Mouse (Mus musculus) cerebellum, adult 9-10 months (tissue): ENCODE measurements around the gene Ugt1a6b.

Source experiments
- DNase-seq: peaks from one replicate; pipeline ENCODE4 v3.0.0; 2022

The Ugt1a6b gene

GRCm38 (mm10) chr1:88266123-88266522 lies 163.1 kb downstream of the Ugt1a6b start:
- no peak for DNase-seq

- no peak for DNase-seq
These were observed 164.4 kb downstream of the Ugt1a6b start for GRCm38 (mm10) chr1:88267489-88267888.

- no peak for DNase-seq
These were observed 165.0 kb downstream of the Ugt1a6b start for GRCm38 (mm10) chr1:88268070-88268469.
